Mouse (Mus musculus): ENCODE measurements at regions not wholly inside any gene's neighbourhood (a gene's known extent, or its start where the extent isn't known, plus 50 kb on each side); places are given as distances from the start of the nearest gene placed in this dataset.

DNA sequence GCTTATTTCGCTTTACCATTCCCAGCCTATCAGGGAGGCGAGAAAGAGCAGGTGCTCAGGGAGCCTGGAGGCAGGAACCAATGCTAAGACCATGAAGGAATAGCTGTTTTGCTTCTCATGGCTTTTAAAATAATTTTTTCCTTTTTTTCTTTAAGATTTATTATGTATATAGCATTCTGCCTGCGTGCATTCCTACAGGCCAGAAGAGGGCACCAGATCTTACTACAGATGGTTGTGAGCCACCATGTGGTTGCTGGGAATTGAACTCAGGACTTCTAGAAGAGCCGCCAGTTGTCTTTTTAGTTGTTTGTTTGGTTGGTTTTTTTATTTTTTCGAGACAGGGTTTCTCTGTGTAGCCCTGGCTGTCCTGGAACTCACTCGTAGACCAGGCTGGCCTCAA, 113.6 kb upstream of the Armc2 start:
- no peak for DNase-seq

DNA sequence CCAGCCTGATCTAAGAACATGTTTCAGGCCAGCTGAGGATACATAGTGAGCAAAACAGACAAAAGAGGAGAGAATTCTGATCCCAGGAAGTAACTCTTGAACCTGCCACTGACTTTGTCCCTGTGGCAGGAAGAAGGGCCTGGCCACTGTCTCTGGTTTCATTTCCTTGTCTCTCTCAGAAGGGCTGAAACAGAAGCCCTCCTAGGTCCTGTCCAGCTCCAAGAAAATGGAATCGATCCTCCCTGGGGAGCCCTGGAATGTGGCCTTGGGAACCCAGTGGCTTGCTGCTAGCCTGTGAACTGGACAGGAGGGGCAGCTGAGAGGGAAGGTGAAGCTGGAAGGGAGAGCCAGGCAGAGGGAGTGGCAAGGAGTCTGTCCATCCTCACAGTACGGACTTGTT, 113.1 kb upstream of the Armc2 start:
- no peak for DNase-seq

DNA sequence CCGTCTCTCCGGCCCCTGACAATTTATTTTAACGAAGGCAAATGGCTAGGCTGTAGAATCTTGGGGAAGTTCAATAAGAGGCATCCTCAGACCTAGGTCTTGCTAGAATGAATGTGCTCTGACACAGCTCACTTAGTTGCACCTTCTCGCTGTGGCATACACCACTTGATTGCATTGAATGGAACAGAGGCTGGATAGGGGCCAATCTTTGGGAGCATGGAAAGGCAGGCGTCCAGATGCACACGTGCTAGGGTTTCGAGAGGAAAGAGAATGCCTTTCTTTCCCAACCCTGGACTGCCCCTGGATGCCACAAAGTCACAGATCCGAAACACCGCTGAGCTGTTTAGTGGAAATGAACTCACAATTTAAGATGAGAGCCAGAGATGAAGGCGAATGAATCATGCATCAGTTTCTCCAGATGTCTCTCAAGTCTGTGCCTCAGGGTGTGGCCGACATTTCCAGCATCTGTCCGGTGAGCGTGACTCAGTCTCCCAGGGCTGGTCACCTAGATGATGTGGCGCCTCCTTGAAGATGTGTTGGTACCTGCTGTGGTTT, 109.7 kb upstream of the Armc2 start:
- peak; percentile 37 for DNase-seq

DNA sequence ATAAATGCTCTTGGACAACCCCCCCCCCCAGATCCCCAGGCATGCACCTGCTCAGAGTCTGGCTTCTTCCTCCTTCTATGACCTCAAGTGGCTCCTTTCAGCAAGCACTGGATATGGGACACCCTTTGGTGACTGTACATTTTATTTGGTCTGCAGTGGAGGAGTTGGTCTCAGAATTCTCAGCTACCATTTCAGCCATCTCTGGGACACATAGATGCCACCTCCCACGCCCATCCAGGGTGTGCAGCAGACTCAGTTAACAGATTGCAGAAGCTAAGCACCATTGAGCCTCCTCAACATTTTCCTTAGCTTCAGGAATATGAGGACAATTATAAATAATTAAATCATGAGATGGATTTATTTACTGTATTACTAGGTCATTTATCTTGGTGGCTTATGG, 108.6 kb upstream of the Armc2 start:
- no peak for DNase-seq

DNA sequence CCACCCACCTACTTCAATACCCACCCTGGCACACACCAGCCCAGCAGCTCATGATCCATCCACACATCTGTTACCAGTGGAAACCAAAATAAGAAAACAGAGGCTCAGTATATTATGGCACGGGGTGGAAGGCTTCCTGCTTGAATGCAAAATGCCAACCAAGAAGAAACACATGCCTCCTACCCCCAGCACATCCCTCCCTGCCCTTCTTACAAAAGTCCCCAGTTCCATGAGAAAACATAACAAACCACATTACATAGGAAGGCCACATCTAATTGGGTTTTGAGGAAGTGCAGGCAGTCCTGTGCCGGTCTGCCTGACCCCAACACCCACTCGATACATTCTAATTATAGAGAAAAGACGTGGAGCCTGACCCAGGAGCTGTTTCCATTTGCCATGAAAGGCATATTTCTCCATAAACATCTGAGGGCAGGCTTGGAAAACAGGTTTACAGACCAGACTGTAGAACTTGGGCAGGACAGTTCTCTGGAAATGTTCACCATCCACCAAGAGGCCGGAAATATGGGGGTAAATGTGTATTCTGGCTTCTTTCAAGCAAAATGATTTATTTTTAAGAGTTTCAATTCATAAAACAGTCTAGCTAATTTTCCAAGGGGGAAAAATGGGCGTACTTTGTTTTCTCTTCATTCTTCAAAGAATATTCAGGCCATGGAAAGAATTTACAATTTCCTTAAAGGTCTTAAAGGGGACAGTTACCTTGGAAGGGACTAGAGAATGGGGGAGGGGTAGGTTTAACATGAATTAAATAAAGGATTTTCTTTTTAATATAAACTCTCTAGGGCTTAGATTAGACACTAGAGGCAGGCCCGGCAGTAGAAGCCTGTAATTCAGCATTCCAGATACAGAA, 104.8 kb upstream of the Armc2 start:
- DNase-seq: no peak

DNA sequence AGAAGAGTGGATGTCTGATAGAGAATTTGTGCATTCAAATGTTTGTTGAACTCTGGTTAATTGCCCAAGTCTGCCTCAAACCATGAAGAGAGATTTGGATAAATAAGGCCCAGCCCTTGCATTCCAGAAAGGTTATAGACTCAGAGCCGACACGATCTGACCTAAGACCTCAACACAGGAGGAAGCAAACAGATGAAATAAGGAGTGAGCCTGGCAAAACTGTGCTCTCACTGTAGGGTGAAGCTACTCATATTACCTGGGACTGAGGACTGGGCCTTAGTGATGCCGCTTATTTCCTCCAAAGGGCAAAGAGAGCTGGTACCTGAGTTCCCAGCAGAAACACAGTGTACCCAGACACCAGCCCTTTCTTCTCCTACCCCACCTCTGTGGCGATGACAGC, 103.7 kb upstream of the Armc2 start:
- no peak for DNase-seq

DNA sequence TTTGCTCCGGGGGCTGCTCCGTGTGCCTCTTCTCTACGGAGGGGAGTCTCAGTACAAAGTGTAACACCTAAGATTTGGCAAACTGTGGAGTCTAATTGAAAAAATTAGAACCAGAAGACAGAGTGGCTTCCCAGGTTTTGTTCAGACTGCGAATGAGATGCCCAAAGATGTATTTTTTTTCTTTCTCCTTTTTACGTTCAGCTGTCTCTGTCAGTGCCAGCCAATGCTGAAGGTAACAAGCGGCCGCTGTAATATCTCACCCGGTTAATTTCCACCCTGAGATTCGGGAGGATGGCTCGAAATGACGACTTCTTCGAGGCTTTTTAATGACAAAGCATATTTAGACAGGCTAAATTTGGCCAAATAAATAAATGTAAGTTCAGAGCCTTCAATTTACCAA, 101.1 kb upstream of the Armc2 start:
- DNase-seq: no peak

DNA sequence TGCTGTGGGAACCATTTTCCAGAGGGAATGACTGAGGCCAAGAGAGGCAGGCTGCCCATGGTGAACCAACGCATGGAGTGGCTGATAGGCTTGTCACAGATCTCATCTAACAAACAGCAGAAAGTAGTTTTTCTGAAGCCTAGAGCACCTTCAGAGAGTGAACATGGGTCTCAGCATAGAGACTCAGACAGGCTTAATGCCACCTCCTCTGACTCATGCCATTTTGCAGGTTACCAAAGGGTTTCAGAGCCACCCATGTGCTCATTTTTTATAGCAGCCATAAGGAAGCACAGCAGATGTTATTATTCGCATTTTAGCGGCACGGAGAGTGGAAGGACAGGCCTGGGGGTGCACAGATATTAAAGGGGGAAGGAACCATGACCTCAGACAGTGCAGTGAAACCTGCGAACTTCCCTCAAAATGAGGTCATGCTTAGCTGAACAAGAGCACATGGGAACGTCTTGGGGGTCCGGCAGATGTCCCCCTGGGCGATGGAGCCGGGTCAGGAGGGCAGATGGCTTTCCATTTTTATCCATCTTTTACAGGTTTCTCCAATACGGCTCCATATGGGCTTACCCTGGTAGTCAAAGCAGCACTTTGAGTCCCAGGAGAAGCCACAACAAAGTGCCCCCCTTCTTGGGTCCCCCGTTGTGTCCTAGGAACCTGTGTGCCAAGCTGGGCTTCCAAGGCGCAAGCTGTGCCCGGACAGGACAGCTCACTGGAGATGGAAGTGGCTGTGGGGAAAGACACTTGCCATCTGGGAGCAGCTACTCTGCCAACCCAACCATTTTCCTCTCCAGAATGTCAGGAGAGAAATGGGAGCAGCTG, 100.3 kb upstream of the Armc2 start:
- DNase-seq: no peak

DNA sequence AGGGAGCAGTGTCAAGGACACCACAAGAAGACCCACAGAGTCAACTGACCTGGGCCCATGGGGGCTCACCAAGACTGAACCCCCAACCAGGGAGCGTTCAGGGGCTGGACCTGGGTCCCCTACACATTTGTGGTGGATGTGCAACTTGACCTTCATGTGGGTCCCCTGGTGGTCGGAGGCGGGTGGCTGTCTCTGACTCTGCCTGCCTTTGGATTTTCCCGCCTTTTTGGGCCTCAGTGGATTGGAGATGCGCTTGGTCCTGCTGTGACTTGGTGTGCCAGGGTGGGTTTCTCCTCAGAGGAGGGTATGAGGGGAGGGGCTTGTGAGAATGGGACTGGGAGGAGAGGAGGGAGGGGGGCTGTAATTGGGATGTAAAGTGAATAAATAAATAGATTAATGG, 99.3 kb upstream of the Armc2 start:
- no peak for DNase-seq

DNA sequence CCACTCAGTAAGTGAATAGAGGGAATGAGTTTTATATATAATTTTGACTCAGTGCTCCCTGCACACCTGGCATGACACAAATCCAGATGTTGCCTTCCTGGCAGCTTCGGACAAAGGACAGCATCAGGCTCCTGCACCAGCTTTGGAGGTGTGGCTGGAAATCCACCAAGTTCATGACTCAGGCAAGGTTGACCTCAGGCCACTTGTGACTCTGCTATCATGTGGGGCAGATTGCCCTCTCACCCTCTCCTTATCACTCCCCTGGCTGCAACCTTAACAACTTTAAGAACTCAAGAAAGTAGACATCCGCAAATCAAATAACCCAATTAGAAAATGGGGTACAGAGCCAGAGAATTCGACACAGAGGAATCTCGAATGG, 97.7 kb upstream of the Armc2 start:
- no peak for DNase-seq

DNA sequence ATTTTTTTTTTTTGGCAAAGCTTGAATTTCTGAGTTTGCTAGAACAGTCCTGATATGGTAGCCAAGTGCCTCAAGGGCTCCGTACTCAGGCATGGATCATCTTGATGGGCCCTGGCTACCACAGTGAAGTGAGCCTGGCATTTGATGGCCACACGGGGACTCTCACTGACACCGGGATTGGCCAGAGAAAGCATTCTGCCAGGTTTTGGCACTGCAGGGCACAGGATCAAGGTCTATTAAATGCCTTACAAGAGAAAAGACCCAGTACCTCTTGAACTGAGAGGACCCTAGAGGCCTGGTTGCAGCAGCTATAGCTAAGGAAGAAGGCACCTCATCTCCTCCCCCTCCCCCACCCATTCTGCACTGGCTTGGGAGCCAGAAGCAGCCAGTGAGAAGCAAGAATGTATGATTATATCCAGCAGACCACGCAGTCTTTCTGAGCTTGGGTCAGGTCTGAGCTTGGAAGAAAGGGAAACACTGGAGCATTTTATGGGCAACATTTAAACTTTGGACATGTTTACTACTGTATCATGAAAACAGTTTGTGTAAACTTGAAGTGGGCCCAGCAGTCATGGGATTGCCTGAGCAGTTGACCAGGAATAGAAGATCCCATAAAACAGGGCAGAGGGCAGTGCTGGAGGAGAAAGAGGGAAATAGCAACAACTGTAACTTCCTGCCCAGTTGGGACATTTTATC, 97.1 kb upstream of the Armc2 start:
- DNase-seq: peak; percentile 67

DNA sequence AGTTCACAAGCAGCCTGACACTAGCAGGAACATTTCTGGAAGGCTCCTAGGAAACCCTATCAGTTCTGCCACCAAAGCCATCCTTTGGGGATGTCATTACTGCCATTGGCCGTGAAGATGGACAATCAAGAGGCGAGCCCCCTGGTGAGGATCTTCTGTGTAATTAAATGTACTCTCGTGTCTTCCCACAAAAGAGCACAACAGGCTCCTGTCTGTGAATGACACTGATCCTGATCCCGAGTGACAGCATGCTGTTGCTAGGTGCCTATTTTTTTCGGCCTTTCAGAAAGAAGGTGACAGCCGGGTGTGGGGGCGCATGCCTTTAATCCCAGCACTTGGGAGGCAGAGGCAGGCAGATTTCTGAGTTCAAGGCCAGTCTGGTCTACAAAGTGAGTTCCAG, 92.5 kb upstream of the Armc2 start:
- DNase-seq: no peak

DNA sequence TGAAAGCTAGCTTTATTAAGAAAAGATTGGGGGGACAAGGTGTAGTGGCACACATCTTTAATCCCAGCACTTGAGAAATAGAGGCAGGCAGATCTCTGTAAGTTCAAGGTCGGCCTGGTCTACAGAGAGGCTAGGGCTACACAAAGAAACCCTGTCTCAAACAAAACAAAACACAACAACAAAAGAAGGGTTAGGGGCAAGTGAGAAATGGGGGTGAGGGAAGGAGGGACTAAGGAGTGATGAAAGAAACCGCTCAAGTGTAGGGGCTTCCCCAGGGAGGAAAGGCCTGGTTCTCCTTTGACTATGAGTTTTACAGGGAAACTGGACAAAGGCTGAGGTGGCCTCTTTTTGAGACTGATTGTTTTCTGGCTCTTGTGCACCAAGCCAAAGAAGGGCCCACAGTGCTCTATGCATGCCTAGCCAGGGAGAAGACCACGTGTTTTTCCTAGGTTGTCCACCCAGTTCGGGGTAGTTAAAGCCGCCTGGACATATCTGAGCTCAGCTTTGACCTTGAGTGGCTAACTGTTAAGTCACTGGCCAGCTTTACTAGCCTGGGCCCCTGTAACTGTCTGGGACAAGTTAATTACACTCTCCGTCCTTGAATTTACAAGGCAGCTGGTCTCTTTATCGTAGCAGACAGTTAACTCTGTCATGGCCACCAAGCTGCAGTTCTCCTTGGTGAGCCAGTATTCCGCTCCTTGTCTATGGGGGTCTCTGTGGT, 90.2 kb upstream of the Armc2 start:
- DNase-seq: peak; percentile 55

DNA sequence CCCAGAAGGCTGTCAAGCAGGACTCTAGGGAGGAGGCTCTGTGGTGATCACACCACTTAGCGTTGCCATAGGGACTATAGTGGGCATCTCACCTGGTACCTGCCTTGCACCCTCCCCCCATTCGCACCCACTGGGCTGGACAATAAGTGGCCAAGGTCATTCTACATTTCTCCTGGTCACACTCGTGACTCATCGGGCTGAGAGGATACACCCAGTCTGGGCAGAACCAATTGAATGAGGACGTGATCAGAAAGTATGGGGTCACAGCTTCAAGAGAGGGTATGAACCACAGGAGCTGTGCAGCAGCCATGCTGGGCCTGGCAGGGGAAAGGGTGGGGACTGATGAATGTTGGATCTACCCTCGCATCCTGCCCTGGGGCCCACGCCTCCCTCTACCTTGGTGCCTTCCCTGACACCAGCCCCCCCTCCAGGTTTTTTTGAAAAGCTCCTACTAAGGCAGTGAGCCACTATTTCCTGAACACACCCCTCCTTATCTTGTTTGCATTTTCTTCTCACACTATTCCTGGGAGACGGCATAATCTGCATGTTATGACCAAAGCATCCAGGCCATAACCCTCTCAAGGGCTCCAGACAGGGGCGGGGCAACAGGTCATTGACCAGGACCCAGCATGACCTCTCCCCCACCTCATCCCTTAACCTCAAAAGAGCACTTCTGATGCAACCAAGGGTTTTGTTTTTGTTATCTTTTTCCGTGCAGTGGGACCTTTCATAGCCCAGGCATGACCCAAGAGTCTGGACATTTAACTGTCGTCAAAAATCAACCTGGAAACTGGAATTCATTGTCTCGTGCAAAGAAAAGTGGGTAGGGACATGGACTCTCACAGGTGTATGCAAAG, 89.4 kb upstream of the Armc2 start:
- DNase-seq: no peak

DNA sequence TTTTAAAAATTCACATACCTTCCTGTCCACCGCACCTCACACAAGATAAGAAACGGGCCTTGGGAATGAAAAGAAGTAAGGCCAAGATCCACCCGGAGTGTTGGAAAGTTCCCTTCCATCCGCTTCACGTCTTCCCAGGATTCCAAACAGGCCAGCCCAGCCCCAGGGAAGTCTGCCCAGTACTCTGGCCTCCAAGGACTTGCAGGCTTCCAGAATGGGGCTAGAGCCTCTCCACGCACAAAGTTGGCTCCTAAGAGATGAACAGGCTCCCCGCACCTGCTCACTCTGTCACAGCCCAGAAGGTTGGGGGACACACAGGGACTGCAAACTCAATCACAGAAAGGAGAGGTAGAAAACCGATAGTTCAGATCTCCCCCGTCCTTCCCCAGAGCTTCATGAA, 88.4 kb upstream of the Armc2 start:
- no peak for DNase-seq

DNA sequence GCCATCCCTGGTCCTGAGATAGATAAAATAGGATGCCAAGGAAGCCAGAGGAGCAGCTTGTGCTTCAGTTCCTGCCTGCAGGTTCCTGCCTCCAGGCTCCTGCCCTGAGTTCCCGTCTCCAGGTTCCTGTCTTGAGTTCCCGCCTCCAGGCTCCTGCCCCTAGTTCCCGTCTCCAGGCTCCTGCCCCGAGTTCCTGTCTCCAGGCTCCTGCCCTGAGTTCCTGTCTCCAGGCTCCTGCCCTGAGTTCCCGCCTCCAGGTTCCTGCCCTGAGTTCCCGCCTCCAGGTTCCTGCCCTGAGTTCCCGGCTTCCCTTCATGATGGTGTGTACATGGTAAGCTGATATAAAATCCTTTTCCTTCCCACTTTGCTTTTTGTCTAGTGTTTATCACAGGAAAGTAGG, 86.8 kb upstream of the Armc2 start:
- DNase-seq: no peak

DNA sequence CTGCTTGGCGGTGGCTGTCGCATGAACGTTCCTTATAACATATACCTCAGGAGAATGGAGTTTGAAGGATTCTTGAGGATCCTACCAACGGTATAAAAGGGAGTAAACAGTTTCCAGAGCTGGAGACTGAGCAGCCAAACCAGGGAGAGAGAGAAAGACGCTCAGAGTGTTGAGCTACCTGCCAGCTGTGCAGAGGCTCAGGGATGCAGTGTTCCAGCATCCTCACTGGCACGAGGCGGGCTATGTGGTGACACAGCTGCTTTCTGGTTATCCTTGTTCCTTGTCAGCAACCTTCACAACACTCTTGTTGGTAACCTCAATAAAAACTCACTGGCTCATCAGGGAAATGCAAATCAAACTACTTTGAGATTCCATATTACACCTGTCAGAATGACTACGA, 84.1 kb upstream of the Armc2 start:
- no peak for DNase-seq

DNA sequence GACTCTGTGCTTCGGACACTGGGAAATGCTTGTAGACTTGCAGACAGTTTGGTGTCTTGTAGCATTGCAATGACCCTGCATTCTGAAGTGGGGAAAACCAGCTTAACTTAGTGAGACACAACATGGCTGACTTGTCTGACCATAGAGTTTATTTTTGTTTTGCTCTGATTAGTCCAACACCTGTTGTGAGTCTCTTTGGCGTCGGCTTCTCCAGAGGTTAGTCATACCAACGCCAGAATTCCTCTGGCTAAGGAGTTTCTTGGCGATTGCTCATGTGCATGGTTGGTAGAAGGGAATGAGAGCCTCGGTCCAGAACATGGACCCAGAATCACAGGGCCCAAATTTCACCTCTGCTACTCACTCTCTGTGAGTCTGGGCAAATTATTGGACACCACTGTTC, 82.9 kb upstream of the Armc2 start:
- DNase-seq: no peak

DNA sequence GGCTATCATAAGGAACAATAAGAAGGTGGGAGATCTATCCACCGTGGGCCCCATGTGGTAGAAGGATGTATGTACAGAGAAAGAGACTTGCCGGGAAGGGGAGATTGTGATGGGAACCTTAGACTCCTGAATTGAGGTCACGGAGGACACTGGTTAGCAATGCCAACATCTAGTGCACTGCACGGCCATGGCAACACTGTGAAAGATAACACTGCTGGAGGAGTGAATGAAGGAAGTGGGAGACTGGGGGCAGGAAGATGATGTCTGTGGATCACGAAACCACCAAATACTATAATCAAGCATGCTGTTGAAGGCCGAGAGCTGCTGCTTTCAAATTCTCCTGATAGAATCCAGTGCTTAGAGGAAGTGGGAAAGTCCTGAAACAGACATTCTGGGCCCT, 78.7 kb upstream of the Armc2 start:
- DNase-seq: no peak

DNA sequence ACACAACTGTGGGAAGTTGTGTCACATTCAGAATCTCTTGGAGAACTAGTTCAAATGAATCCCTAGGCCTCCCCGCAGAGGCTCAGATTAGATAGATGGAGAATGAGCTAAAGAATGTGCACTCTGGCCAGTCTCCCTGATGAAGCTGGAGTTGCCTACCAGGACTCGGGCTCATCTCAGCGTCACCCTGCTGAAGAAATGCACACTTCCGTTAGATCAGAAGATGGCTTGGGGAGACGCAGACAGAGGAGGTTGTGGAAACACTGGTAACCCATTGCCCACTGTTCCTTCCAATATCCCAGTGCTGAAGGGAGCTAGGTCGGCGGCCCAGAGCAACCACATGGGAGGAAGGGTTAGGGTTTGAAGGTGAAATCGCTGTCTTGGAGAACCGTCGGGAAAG, 77.7 kb upstream of the Armc2 start:
- no peak for DNase-seq

DNA sequence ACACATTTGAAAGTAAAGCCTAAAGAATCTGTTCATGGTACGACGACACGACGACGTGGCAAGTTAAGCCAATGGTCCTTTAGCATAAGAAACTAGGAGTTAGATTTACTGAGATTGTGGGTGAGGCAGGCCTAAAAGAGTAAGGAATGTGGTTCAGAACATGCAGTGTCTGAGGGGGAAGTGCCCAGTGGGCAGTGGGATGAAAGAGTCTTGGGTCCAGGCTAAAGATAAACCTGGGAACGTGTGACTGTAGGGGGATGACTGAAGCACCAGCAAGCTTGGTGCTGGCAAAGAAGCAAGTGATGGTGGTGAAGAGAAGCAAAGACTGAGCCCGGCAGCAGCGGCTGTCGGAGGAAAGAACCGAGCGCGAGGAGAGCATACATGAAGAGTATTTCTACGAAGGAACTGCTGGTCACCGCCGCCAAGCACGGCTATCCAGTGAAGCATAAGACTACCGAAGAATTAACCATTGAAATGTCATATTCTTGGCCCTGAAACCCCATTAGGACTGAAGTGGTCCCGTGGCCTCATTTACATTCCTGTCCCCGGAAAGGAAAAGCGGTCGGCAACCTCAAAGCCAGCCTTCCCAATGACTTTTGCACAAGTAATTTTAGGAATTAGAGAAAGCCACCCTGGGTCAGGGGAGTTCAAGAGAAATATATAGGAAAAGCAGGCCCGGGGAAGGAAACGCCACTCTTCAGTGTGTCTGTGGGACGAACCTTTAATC, 76.2 kb upstream of the Armc2 start:
- DNase-seq: no peak

Data from kidney, postnatal 14 days (tissue).